Mouse (Mus musculus) heart, embryonic 11.5 days (tissue): Measurements from ENCODE around the gene Gm17359. TPM values are rescaled to one million over a fixed set of nuclear protein-coding genes. Genes with fewer than 3 reads are reported as not detected.

Source experiments
- ATAC-seq: fragments of 200-750 bp; cut with Nextera tagmentation; replicated peaks from 2 replicates; pipeline ENCODE4 v1.8.0; 2017; ENCODE audit warnings: moderate library complexity; ENCODE audit not compliant: insufficient number of reproducible peaks, low FRiP score, low TSS enrichment
- H3K27ac ChIP-seq: fragments of 300-500 bp; sonication (generic); 2 replicates; pipeline ENCODE4 v1.5.1; 2014; ENCODE audit warnings: mild to moderate bottlenecking, low read depth, low read length
- H3K27me3 ChIP-seq: fragments of 300-500 bp; sonication (generic); 2 replicates; pipeline ENCODE4 v1.6.1; 2014; ENCODE audit warnings: mild to moderate bottlenecking, low read length, mixed read lengths; ENCODE audit not compliant: control insufficient read depth, insufficient read depth
- H3K36me3 ChIP-seq: fragments of 300-500 bp; sonication (generic); 2 replicates; pipeline ENCODE4 v1.6.1; 2014; ENCODE audit warnings: mild to moderate bottlenecking, low read length, moderate library complexity, mixed read lengths; ENCODE audit not compliant: control insufficient read depth, insufficient read depth
- H3K4me1 ChIP-seq: fragments of 300-500 bp; sonication (generic); 2 replicates; pipeline ENCODE4 v1.6.1; 2014; ENCODE audit warnings: low read length; ENCODE audit not compliant: control insufficient read depth, insufficient read depth
- H3K4me2 ChIP-seq: fragments of 300-500 bp; sonication (generic); 2 replicates; pipeline ENCODE4 v1.6.1; 2014; ENCODE audit warnings: mild to moderate bottlenecking, moderate library complexity
- H3K4me3 ChIP-seq: fragments of 300-500 bp; sonication (generic); 2 replicates; pipeline ENCODE4 v1.5.1; 2014; ENCODE audit warnings: low read depth, low read length
- H3K9ac ChIP-seq: fragments of 300-500 bp; sonication (generic); 2 replicates; pipeline ENCODE4 v1.6.1; 2014; ENCODE audit warnings: mild to moderate bottlenecking, low read depth, low read length, moderate library complexity
- H3K9me3 ChIP-seq: fragments of 300-500 bp; sonication (generic); replicated peaks from 2 replicates; pipeline ENCODE4 v1.6.1; 2016; ENCODE audit warnings: low read length; ENCODE audit not compliant: control insufficient read depth
- WGBS: fragments of 180-500 bp; shearing (Covaris S2); extraction: QIAGEN DNeasy Blood & Tissue Kit; methylation state at CpG from one replicate; pipeline ENCODE4 v1.1.7; 2014; ENCODE audit not compliant: insufficient replicate concordance; 5-methylcytosine and 5-hydroxymethylcytosine counted together
- polyA plus RNA-seq: library from polyadenylated mRNA; unstranded; fragments of >200 nt; fragmentation: Nextera tagmentation; extraction: Ambion mirVana; gene quantifications from 2 replicates; pipeline ENCODE4 v1.2.1, GENCODE M21; 2014

Gm17359 gene
- polyA plus RNA-seq, 1 experiment from 2014 or later = not detected

GRCm38 (mm10) chr3:79385434-79386029 lies 49.1 kb downstream of the Gm17359 start:
- Histone ChIP-seq H3K4me1 (no peaks in the 10 kb centered on the region), H3K36me3 (no peaks in the 10 kb centered on the region), H3K27ac (no peak overlapping the region), H3K4me2 (no peak overlapping the region), H3K9me3 (no peaks in the 10 kb centered on the region), H3K4me3 (no peak overlapping the region), H3K27me3 (no peaks in the 10 kb centered on the region), H3K9ac (no peak overlapping the region)
- 19% methylated on average over 8 of the region's 8 CpGs for WGBS
- no peak for ATAC-seq

GRCm38 (mm10) chr3:79389081-79389480 lies 52.6 kb downstream of the Gm17359 start:
- no peaks in the 10 kb centered on the region for H3K27me3 ChIP-seq
- no peak overlapping the region for H3K4me2 ChIP-seq
- no peak for ATAC-seq
- H3K4me3 ChIP-seq = no peak overlapping the region
- H3K27ac ChIP-seq = no peak overlapping the region
- H3K36me3 ChIP-seq = no peaks in the 10 kb centered on the region
- H3K9me3 ChIP-seq = peaks cover 2% of the 10 kb centered on the region; the same call in 1 of the 2 replicates
- H3K9ac ChIP-seq = no peak overlapping the region
- no peaks in the 10 kb centered on the region for H3K4me1 ChIP-seq
- WGBS = 72% methylated on average over 4 of the region's 4 CpGs

- Histone ChIP-seq H3K4me1 (no peaks in the 10 kb centered on the region), H3K4me2 (no peak overlapping the region), H3K9me3 (no peaks in the 10 kb centered on the region), H3K36me3 (no peaks in the 10 kb centered on the region), H3K27ac (no peak overlapping the region), H3K9ac (no peak overlapping the region), H3K4me3 (no peak overlapping the region), H3K27me3 (no peaks in the 10 kb centered on the region)
- ATAC-seq = no peak
- 71% methylated on average over 4 of the region's 4 CpGs for WGBS
Observed at GRCm38 (mm10) chr3:79400552-79400951, 64.1 kb downstream of the Gm17359 start.

- no peak overlapping the region for H3K4me3 ChIP-seq
- H3K27me3 ChIP-seq = no peaks in the 10 kb centered on the region
- H3K9me3 ChIP-seq = no peaks in the 10 kb centered on the region
- WGBS = 76% methylated on average over 8 of the region's 8 CpGs
- no peak overlapping the region for H3K9ac ChIP-seq
- H3K4me1 ChIP-seq = no peaks in the 10 kb centered on the region
- H3K36me3 ChIP-seq = no peaks in the 10 kb centered on the region
- no peak overlapping the region for H3K27ac ChIP-seq
- H3K4me2 ChIP-seq = no peak overlapping the region
- ATAC-seq = no peak
Observed at GRCm38 (mm10) chr3:79402056-79402455, 65.6 kb downstream of the Gm17359 start.

GRCm38 (mm10) chr3:79408546-79408945 lies 72.1 kb downstream of the Gm17359 start:
- Histone ChIP-seq H3K27ac (no peak overlapping the region), H3K27me3 (no peaks in the 10 kb centered on the region), H3K9me3 (no peaks in the 10 kb centered on the region), H3K4me3 (no peak overlapping the region), H3K36me3 (no peaks in the 10 kb centered on the region), H3K4me2 (no peak overlapping the region), H3K4me1 (no peaks in the 10 kb centered on the region), H3K9ac (no peak overlapping the region)
- no peak for ATAC-seq
- WGBS = 59% methylated on average over 4 of the region's 4 CpGs

GRCm38 (mm10) chr3:79409927-79410628 lies 73.6 kb downstream of the Gm17359 start:
- H3K4me3 ChIP-seq = no peak overlapping the region
- no peak overlapping the region for H3K9ac ChIP-seq
- no peaks in the 10 kb centered on the region for H3K4me1 ChIP-seq
- no peaks in the 10 kb centered on the region for H3K9me3 ChIP-seq
- no peak overlapping the region for H3K4me2 ChIP-seq
- no peaks in the 10 kb centered on the region for H3K36me3 ChIP-seq
- no peak for ATAC-seq
- WGBS = 46% methylated on average over 10 of the region's 10 CpGs
- no peak overlapping the region for H3K27ac ChIP-seq
- no peaks in the 10 kb centered on the region for H3K27me3 ChIP-seq

GRCm38 (mm10) chr3:79410629-79410995 lies 74.2 kb downstream of the Gm17359 start:
- Histone ChIP-seq H3K27ac (no peak overlapping the region), H3K36me3 (no peaks in the 10 kb centered on the region), H3K9me3 (no peaks in the 10 kb centered on the region), H3K4me1 (no peaks in the 10 kb centered on the region), H3K9ac (no peak overlapping the region), H3K4me3 (no peak overlapping the region), H3K27me3 (no peaks in the 10 kb centered on the region), H3K4me2 (no peak overlapping the region)
- no peak for ATAC-seq
- WGBS = 36% methylated on average over 5 of the region's 5 CpGs

GRCm38 (mm10) chr3:79411666-79412065 lies 75.2 kb downstream of the Gm17359 start:
- no peak overlapping the region for H3K4me2 ChIP-seq
- H3K4me1 ChIP-seq = no peaks in the 10 kb centered on the region
- no peak overlapping the region for H3K9ac ChIP-seq
- ATAC-seq = no peak
- WGBS = 50% methylated on average over 2 of the region's 2 CpGs
- H3K27ac ChIP-seq = no peak overlapping the region
- no peaks in the 10 kb centered on the region for H3K9me3 ChIP-seq
- no peaks in the 10 kb centered on the region for H3K36me3 ChIP-seq
- H3K4me3 ChIP-seq = no peak overlapping the region
- H3K27me3 ChIP-seq = no peaks in the 10 kb centered on the region

GRCm38 (mm10) chr3:79413492-79413891 lies 77.0 kb downstream of the Gm17359 start:
- Histone ChIP-seq H3K27me3 (no peaks in the 10 kb centered on the region), H3K4me2 (no peak overlapping the region), H3K4me3 (no peak overlapping the region), H3K9ac (no peak overlapping the region), H3K27ac (no peak overlapping the region), H3K4me1 (no peaks in the 10 kb centered on the region), H3K9me3 (no peaks in the 10 kb centered on the region), H3K36me3 (no peaks in the 10 kb centered on the region)
- WGBS = 88% methylated on average over 1 of the region's 1 CpGs
- no peak for ATAC-seq
